Mouse (Mus musculus) mouse trophoblast stem cell (cell line): ENCODE results near the gene C1ql4.
"Not testable (repeated sequence)": the region's sequence is repeated elsewhere in the genome, so short reads cannot be mapped to it uniquely, and the experiment has no call there.

Experiments
- in situ Hi-C, 2 experiments: fragments of 300-500 bp; cut with MseI, MboI; formaldehyde crosslinking; loops; 2 replicates in 1 of 2; 3 replicates in 1 of 2; pipeline ENCODE4 v1.15.1; 2025

C1ql4 gene

DNA sequence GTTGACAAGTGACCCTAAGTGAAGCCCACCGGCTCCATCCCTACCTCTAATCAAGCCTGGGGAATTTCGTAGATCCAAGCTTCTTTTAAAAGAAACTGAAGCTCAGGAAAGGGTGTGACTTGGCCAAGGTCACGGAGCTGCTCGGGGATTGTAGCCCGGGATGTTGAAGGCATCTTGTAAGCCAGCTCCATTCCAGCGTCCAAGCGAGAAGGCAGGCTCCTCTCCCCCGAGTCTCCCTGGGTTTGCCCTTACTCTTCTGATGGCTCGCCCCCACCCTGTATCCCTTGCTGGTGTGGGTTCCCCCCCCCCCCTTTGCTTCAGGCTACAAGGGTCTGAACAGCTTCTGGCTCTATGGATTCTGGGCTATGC is 10.9 kb upstream of the C1ql4 start:
- in situ Hi-C loops, result no loop called here

DNA sequence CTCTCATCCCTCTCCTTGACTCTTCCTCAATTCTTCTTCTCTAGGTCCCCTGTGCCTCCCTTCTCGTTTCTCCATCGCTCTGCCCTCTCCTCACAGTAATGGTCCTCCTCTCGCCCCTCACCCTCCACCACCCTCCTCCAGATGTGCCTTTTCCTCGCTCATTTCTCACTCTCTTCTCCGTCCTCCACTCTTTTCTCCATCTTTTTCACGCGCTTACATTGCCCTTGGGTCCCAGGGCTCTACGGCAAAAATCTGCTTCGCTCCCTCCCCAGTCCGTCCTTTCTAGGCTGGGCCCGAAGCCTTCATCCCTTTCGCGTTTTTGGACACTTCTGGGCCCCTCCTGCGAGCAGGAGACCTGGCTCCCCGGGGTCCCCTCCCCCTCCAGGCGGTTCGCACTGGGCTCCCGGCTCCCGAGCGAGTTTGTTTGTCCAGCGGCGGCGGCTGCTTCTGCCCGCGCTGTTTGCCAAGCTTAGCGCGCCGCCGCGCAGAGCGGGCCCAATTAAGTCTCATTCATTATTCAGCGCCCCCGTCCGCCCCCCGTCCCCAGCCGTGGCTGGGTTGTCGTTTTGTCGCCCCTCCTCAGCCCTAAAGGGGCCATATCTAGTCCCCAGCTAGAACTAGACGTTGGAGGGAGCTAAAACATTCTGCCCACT is 10.3 kb upstream of the C1ql4 start:
- in situ Hi-C loops, result no loop called here

DNA sequence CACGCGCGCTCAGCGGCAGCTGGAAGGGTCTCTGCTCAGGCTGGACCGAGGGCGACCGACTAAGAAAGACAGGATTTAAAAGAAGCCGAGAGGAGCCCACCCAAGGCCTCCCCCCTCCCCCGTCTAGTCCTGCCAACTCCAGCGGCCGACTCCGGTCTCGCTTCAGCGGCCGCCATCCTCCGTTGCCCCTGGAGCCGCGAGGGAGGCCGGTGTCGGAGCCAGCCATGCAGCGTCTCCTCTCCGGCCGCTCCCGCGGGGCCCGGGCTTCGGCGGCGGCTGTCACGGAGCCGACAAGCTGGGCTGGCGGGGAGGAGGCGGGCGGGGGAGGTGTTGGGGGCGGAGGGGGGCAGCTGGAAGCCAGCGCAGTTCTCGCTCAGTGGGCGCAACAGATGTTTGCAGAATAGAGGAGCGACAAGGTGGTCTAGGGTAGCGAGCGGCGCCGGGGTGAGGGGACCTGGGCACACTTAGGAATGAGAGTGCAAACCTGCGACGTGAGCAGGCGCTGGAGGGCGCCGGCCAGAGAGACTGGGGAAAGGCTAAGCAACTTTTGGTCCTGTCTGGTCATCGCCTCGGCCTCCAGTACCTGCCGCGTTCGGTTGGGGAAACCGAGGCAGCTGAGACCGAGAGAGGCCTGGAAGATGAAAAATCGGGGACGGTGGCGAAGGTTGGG is 9.3 kb upstream of the C1ql4 start:
- in situ Hi-C loops, result no loop called here

DNA sequence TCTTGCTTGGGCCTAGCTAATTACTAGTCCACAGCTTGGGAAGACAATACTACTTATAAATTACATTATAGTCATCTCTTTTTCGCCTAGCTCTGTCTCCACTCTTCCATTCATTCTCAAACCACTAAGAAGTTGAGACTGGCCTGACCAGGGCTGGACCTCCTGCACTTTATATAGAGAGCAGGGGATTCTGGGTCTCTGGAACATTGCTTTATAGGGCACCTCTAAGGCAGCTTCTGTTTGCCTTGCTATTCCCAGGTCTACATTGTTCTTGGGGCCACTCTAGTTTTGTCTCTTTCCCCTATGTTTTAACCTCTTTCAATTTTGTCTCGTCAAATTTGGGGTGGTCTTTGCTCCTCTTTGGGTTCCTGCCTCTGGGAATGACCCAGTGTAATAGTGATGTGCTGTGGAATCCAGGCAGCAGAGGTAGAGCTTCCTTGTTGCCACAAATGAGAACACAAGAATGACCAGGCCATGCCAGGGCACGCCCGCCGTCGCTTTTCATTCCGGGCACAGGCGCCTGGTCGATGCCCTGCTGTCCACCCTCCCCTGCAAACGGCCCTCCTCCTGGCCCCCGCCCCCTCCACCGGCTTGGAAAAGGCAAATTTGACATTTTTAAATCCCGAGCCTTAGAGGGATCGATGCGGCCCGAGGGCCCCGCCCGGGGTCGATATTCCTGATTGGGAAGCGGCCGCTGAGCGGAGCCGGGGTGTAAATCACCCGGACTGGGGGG is 8.6 kb upstream of the C1ql4 start:
- in situ Hi-C loops, result no loop called here

DNA sequence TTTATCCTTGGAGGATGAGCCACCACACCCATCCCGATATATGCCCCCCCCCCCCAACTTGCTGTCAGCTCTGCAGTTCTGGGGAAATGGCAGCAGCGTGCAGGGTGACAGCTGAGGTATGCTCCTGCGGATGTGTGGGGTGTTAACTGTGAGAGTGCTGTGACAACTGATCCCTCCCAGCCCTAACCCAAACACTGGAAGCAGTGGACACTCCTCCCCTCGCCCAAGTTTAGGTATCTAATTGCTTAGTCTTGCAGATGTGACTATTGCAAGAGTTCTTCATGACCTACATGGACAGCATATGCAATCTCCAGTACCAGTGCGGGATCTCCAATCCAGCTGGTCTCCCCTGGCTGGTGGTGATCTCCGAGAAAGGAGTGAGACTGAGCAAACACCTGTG is 7.7 kb upstream of the C1ql4 start:
- in situ Hi-C loops, result no loop called here

DNA sequence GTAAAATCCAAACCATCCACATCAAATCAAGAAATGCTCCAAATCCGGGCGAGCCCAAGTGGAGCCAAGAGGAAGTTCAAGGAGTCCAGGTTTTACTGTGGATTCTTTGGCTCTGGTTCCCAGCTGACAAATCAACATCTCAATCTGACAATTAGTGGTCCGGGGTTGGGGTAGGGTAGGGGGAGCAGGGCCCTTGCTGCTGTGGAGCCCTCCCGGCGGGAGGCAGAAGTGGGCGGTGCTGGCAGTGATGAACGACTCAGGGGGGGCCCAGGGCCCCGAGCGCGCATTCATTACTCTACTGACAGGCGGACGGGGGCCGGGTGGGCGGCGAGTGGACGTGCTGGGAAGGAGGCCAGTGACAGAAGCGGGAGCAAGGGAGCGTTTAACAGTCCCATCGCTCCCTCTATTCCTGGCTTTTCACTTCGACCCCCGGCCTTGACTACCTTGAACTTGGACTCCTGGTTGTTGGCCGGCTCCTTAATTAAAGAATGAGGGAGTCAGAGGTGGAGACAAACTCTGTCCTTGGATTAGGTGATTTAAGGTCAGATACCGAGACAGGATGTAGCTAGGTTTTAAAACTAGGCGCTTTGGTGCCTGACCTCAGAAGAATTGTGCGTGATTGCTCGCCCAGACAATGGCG is 7.1 kb upstream of the C1ql4 start:
- in situ Hi-C loops, result no loop called here

DNA sequence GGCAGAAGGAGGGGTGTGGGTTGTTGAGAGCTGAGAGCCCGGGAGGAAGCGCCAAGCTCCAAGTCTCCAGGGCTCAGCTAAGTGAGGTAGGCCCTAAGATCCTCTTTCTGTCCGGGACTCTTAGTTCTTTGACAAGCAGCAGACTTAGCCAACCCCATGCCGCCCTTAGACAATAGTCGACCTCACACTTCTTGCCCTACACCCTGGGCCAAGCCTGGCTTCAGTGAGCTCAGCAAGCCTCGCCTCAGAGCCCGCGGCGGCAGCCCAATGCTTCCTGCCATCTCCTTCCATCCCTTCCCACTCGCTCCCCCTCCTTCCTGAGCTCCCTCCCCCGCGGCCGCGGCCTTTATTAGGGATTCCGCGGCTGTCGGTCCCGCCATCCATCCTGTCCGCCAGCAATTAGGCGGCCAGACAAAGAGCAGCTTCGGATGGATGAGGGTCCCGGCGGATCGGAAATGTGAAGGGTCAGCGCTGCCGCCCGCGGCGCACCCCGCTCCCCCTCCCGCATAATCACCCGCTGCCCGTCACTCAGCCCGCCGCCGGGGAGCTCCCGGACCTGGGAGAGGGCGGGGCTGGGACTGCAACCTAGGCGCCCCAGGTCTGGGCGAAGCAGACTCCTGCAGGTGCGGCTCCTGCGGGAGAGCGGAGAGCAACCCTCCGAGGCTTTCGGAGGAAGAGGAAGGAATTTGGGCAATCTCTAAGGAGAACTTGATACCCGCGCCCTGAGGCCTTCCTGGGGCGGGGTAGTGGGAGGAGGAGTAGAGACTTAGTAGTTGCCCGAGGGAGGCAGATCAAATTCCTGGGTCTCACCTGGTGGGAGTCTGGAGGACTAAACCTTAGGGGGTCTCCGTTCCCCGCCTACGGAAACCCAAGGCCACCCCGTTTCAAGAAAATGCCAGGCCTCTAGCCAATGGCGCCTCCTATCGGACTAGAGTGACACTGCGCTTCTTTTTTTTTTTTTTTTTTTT is 6.0 kb upstream of the C1ql4 start:
- in situ Hi-C loops, result no loop called here

DNA sequence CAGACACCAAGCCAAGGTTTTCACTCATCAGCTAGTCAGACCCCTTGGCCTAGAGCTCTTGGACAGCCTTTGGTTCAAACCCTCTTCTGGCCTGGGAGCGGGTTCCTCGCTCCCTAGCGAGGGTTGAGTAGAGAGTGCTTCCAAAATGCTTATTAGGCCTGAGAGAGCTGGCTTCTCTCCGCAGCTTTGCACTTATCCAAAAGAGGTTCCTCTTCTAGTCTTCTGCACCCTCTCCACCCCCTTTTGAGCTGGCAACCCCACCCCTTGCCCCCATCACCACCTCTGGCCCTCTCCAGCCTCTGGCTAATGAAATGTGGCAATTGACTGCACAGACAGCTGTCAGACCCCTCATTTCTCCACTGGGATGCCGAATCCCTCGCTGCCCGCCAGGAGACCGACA is 5.3 kb upstream of the C1ql4 start, which contains the start of gene Dnajc22:
Gene Dnajc22, plus strand, starts transcription at position 301 of the 400 bp plus-strand sequence.
- in situ Hi-C loops, result no loop called here

DNA sequence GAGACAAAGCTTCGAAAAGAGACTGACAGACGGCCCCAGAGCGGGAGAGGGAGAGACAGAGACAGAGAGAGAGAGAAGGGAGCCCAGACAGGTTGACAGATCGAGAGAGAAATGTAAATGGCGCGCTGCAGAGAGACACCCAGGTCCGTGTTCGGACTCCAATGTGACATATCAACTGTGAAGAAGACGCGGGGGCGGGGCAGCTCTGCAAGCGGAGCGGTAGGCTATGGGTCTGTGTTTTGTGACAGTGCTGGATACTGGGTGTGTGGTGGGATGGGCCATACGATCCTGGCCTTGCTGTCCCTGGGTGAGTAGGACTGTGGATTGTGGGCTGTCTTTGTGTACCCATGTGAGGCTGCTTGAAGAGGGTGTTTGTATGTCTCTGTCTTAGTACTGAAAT is 1.5 kb upstream of the C1ql4 start:
- in situ Hi-C loops, result no loop called here

DNA sequence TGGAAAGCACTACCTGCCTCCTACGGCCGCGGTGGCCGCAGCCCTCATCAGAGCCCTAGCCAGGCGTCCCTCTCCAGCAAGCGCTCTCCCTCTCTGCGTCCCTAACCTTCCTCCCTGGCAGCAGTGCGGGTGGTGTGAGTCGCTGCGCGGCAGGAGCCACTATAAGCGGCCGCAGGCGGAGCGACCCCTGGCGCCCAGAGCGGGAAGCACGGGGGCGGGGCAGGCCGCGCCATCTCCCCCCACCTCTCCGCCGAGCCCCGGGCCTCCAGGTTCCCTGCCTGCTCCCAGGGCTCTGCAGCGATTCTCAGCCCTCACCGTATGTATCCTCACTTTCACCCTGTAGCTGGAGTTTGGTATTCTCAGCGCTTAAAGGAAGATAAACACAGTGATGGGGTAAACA is 675 bp upstream of the C1ql4 start:
- in situ Hi-C loops, result no loop called here

DNA sequence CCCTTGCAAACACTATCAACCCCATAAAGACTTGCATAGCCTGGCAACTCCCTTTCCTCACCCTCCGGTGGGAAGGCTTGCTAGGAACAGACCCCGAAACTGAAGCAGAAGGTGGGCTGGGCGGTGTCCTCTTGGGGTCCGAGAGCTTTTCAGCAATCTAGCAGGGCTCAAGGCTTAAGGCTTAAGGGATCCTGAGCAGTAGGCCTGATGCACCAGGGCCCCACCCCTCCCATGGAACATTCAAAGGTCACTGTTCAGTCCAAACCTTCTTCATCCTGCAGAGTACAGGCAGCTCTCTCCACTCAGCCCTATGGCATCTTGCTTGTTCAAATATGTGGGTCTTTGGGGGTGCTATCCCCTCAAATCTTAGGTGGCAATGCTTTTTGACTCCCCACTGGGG is 1.6 kb downstream of the C1ql4 start:
- in situ Hi-C loops, result no loop called here

DNA sequence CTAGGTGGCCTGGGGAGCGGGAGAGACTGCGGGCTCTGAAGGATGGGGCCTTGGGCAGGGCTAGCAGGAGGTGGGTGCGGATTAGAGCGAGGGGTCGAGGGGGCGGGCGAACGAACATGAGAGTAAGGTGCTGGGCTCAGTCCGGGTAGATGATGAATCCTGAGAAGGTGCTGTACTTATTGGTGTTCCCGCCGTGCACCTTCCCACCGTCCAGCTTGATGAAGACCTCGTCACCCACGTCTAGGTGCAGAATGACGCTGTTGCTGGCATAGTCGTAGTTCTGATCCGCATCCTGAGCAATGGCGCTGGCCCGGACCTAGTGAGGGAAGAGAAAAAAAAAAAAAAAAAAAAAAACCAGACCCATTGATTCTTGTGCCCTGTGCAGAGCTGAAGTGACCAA is 3.0 kb downstream of the C1ql4 start:
- in situ Hi-C loops, result no loop called here

DNA sequence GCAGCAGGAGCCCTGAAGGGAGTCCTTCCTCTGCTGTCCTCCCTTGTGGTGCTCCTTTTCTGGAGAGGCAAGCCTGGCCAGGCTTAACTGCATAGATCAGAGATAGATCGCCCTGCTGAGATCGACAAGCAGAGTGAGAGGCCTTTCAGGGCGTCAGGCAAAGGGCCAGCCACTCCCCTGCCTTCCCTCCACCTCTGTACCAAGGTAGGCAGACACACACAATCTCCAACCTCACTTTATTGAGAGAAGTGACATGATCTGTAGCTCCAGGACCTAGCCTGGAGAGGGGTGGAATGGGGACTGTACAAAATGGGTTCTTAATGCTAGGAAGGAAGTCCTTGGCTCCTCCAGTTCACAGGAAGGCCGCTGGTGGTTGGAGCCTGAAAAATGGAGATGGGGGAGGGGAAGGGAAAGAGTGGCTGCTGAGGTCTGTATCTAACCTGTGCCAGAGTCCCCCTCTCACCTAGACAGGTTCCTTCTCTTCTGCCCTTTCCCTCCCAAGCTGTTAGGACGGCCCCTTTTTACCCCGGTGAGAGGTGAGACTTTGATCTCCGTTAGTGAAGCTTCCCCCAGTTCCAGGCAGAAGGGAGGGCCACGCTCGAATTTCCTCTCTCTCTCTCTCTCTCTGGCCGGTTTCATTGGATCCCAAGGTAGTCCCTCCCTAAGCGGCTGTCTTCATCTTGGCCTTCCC is 3.6 kb downstream of the C1ql4 start:
- in situ Hi-C loops, result no loop called here

DNA sequence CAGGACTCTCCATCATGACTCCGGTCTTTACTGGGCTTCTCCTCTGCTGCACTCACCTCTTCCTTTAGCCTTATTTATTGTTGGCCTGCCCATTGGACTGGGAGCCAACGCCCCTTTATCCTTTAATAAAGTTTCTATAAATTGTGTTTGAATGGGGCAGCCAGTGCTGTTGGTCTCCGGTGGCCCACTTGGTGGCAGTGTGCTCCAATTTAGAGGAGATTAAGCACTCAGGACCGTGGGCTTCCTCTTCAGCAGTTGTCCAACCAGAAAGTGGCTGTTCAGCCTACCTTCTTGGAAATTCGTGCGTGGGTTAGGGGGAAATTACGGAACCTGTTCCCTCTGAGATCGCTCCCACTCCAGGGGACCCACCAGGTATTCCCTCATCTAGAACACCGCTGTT is 4.4 kb downstream of the C1ql4 start:
- in situ Hi-C loops, result no loop called here

DNA sequence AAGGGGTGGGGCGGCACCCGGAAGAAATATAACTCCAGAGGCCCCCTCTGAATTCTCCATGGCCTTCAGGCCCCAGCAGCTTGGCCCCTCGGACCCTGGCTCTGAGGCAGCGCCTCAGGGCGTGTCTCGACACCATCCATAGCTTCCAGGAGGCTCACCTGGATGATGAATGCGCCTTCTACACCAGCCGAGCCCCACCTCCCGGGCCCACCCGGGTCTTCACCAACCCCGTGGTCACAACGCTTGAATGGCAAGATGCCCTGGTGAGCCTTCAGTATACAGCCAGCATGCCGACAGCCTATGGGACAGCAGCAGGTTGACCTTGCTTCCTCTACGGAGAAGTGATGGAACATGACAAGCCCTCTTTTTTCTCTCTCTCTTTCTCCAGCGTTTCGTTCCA is 4.8 kb downstream of the C1ql4 start:
- in situ Hi-C loops, result no loop called here

DNA sequence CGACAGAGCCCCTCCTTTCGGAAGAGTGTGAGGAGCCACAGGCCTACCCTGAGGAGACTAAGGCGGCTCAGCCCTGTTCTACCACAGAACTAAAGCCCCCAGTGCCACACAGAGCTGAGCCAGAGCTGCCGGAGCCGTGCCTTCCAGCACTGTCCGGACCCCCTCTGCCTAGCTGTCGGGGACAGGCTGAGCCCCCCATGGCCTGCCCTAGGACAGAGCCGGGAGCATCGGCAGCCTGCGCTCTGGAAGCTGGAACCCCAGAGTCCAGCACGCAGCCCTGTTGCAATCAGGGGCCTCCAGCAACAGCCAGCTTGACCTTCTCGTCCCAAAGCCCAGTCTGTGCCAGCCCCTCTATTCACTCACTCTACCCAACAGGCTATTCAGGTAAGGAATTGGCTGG is 5.3 kb downstream of the C1ql4 start:
- in situ Hi-C loops, result no loop called here

DNA sequence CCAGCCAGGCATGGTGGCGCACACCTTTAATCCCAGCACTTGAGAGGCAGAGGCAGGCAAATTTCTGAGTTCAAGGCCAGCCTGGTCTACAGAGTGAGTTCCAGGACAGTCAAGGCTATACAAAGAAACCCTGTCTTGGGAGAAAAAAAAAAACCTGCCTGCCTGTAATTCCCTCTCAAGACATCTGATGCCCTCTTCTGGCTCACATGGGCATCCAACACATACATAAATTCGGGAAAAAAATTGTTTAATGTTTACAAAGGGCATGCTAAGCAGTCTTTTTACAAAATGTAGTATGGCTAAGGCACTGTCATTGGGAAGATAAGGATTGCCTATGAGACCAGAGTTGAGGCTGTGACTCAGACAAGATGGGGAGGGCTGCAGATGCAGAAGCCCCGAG is 7.8 kb downstream of the C1ql4 start:
- in situ Hi-C loops, result no loop called here

DNA sequence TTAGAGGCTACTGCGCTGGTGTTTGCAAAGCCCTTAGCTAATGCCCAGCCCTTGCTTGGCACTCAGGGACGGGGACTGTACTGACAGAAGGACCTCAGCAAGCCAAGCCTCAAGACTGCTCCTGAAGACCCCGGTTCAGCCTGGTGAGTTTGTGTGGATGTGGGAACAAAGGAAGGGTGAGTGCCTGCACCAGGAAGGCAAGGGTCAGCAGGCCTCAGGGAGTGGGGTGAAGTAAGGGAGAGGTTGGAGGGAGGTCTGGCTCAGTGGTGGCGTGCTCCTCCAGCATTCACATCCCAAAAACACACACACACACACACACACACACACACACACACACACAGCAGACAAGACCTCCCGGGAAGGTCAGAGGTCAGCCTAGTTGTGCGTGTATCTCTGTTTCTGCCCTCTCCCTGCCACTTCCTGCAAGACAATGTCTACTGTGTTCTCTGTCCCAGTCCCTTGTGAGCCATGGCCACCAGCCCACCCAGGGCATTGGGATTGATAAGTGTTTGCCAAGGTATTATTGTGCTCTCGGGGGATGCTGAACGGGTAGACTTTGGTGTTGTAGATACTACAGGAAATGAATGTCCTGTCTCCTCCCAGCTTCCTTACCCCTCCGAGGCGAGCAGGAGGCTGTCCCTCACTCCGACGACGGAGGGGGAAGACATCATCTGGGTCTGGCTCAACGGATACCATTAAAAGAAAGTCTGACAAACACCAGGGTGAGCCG is 9.3 kb downstream of the C1ql4 start:
- in situ Hi-C loops, result no loop called here

DNA sequence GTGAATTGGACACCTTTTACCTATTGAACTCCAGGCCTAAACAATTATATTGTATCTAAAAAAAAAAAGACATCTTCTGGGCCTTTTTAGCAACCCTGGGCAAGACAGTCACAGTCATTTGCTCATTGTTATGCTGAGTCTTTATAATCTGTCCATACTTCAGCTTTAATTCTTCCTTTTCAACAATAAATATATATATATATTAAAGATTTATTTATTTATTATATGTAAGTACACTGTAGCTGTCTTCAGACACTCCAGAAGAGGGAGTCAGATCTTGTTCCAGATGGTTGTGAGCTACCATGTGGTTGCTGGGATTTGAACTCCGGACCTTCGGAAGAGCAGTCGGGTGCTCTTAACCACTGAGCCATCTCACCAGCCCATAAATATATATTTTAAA is 11.6 kb downstream of the C1ql4 start:
- in situ Hi-C loops, result not testable (repeated sequence)
